Mouse (Mus musculus): ENCODE data around the gene Kif1b. TPM values are rescaled to one million over a fixed set of nuclear protein-coding genes. Genes with fewer than 3 reads are reported as not detected.
"Not testable (repeated sequence)": the region's sequence is repeated elsewhere in the genome, so short reads cannot be mapped to it uniquely, and the experiment has no call there.

Gene Kif1b
- polyA plus RNA-seq, 1 experiment from 2014 or later = 96.4 TPM

DNA sequence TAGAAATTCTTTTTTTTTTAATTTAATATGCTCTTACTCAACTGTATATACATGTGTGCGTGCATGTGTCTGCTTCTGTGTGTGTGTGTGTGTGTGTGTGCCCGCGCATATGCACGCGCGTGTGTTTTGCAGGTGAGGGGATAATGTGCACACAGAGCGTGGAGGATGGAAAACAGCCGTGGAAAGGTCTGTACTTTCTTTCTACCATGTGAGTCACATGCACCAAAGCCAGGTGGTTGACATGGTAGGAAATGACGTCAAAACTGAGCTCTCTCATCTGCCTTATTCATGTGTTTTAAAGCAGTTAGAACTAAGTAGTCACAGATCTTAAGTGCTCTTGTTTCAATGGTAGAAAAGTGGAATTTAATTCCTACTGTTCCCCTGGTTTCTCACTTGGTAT, 91.5 kb downstream of the Kif1b start:
- WGBS = 93% methylated on average over 9 of the region's 9 CpGs
- no peak overlapping the region for H3K27ac ChIP-seq (ENCODE audit: low read depth, low read length)
- H3K36me3 ChIP-seq (ENCODE audit: control insufficient read depth, insufficient read depth, low read length) = peaks cover 23% of the 10 kb centered on the region

GRCm38 (mm10) chr4:149215397-149215796, 92.1 kb downstream of the Kif1b start:
- ATAC-seq (replicated peaks; ENCODE audit: low FRiP score) (no peak), DNase-seq (ENCODE audit: low spot score) (no peak)
- whole genome bisulfite sequencing = 50% methylated on average over 2 of the region's 2 CpGs
- Histone ChIP-seq H3K4me2 (ENCODE audit: low read depth, low read length, severe bottlenecking) (no peak overlapping the region), H3K27me3 (ENCODE audit: control insufficient read depth, insufficient read depth, low read length) (no peaks in the 10 kb centered on the region), H3K9me3 (ENCODE audit: control insufficient read depth, low read length) (no peaks in the 10 kb centered on the region), H3K36me3 (ENCODE audit: control insufficient read depth, insufficient read depth, low read length) (peaks cover 22% of the 10 kb centered on the region), H3K27ac (ENCODE audit: low read depth, low read length) (no peak overlapping the region), H3K9ac (ENCODE audit: low read length) (no peak overlapping the region), H3K4me1 (replicated peaks; ENCODE audit: control insufficient read depth, insufficient read depth, low read length) (peaks cover 11% of the 10 kb centered on the region), H3K4me3 (ENCODE audit: low read depth, low read length) (no peak overlapping the region)

More for the DNA sequence above, 91.5 kb downstream of the Kif1b start:
- Histone ChIP-seq H3K9me3 (ENCODE audit: control insufficient read depth, low read length) (no peaks in the 10 kb centered on the region), H3K4me3 (ENCODE audit: low read depth, low read length) (no peak overlapping the region), H3K27me3 (ENCODE audit: control insufficient read depth, insufficient read depth, low read length) (no peaks in the 10 kb centered on the region), H3K4me1 (replicated peaks; ENCODE audit: control insufficient read depth, insufficient read depth, low read length) (peaks cover 16% of the 10 kb centered on the region), H3K9ac (ENCODE audit: low read length) (no peak overlapping the region), H3K4me2 (ENCODE audit: low read depth, low read length, severe bottlenecking) (no peak overlapping the region)
- no peak for DNase-seq (ENCODE audit: low spot score)
- ATAC-seq (replicated peaks; ENCODE audit: low FRiP score) = no peak

DNA sequence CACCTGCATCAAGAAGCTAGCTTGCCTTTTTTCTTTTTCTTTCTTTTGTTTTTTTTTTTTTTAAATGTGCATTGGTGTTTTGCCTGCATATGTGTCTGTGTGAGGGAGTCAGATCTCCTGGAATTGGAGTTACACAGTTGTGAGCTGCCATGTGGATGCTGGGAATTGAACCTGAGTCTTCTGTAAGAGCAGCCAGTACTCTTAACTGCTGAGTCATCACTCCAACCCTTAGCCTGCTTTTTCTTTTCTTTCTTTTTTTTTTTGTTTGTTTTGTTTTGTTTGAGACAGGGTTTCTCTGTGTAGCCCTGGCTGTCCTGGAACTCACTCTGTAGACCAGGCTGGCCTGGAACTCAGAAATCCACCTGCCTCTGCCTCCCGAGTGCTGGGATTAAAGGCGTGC, 93.0 kb downstream of the Kif1b start:
- not testable (repeated sequence) for H3K4me3 ChIP-seq (ENCODE audit: low read depth, low read length); H3K27me3 ChIP-seq (ENCODE audit: control insufficient read depth, insufficient read depth, low read length); H3K4me1 ChIP-seq (replicated peaks; ENCODE audit: control insufficient read depth, insufficient read depth, low read length); DNase-seq (ENCODE audit: low spot score); H3K9me3 ChIP-seq (ENCODE audit: control insufficient read depth, low read length); ATAC-seq (replicated peaks; ENCODE audit: low FRiP score); H3K4me2 ChIP-seq (ENCODE audit: low read depth, low read length, severe bottlenecking); H3K27ac ChIP-seq (ENCODE audit: low read depth, low read length); H3K9ac ChIP-seq (ENCODE audit: low read length)
- 100% methylated on average over 2 of the region's 2 CpGs for WGBS
- peaks cover 22% of the 10 kb centered on the region for H3K36me3 ChIP-seq (ENCODE audit: control insufficient read depth, insufficient read depth, low read length)

GRCm38 (mm10) chr4:149213466-149213865, 94.0 kb downstream of the Kif1b start:
- WGBS = 95% methylated on average over 9 of the region's 9 CpGs
- Histone ChIP-seq H3K4me1 (replicated peaks; ENCODE audit: control insufficient read depth, insufficient read depth, low read length) (no peaks in the 10 kb centered on the region), H3K4me3 (ENCODE audit: low read depth, low read length) (no peak overlapping the region), H3K27me3 (ENCODE audit: control insufficient read depth, insufficient read depth, low read length) (no peaks in the 10 kb centered on the region), H3K9ac (ENCODE audit: low read length) (no peak overlapping the region), H3K9me3 (ENCODE audit: control insufficient read depth, low read length) (no peaks in the 10 kb centered on the region), H3K4me2 (ENCODE audit: low read depth, low read length, severe bottlenecking) (no peak overlapping the region), H3K36me3 (ENCODE audit: control insufficient read depth, insufficient read depth, low read length) (peaks cover 22% of the 10 kb centered on the region), H3K27ac (ENCODE audit: low read depth, low read length) (no peak overlapping the region)
- DNase-seq (ENCODE audit: low spot score) (no peak), ATAC-seq (replicated peaks; ENCODE audit: low FRiP score) (no peak)

DNA sequence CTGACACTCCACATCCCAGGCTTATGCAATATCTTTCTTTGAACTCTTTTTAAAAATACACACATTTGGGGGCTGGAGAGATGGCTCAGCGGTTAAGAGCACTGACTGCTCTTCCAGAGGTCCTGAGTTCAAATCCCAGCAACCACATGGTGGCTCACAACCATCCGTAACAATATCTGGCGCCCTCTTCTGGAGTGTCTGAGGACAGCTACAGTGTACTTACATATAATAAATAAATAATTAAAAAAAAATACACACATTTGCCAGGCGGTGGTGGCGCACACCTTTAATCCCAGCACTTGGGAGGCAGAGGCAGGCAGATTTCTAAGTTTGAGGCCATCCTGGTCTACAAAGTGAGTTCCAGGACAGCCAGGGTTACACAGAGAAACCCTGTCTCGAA, 96.1 kb downstream of the Kif1b start:
- 92% methylated on average over 6 of the region's 6 CpGs for WGBS
- not testable (repeated sequence) for H3K4me1 ChIP-seq (replicated peaks; ENCODE audit: control insufficient read depth, insufficient read depth, low read length); DNase-seq (ENCODE audit: low spot score); H3K4me2 ChIP-seq (ENCODE audit: low read depth, low read length, severe bottlenecking); ATAC-seq (replicated peaks; ENCODE audit: low FRiP score); H3K4me3 ChIP-seq (ENCODE audit: low read depth, low read length); H3K27ac ChIP-seq (ENCODE audit: low read depth, low read length); H3K9ac ChIP-seq (ENCODE audit: low read length); H3K9me3 ChIP-seq (ENCODE audit: control insufficient read depth, low read length); H3K27me3 ChIP-seq (ENCODE audit: control insufficient read depth, insufficient read depth, low read length)
- peaks cover 24% of the 10 kb centered on the region for H3K36me3 ChIP-seq (ENCODE audit: control insufficient read depth, insufficient read depth, low read length)

- Histone ChIP-seq H3K27me3 (ENCODE audit: control insufficient read depth, insufficient read depth, low read length) (no peaks in the 10 kb centered on the region), H3K4me3 (ENCODE audit: low read depth, low read length) (no peak overlapping the region), H3K36me3 (ENCODE audit: control insufficient read depth, insufficient read depth, low read length) (peaks cover 14% of the 10 kb centered on the region), H3K9ac (ENCODE audit: low read length) (no peak overlapping the region), H3K4me1 (replicated peaks; ENCODE audit: control insufficient read depth, insufficient read depth, low read length) (no peaks in the 10 kb centered on the region), H3K4me2 (ENCODE audit: low read depth, low read length, severe bottlenecking) (no peak overlapping the region), H3K27ac (ENCODE audit: low read depth, low read length) (no peak overlapping the region), H3K9me3 (ENCODE audit: control insufficient read depth, low read length) (no peaks in the 10 kb centered on the region)
- DNase-seq (ENCODE audit: low spot score) (no peak), ATAC-seq (replicated peaks; ENCODE audit: low FRiP score) (no peak)
- 93% methylated on average over 3 of the region's 3 CpGs for WGBS
Measured at GRCm38 (mm10) chr4:149202467-149202866, 105.0 kb downstream of the Kif1b start.

DNA sequence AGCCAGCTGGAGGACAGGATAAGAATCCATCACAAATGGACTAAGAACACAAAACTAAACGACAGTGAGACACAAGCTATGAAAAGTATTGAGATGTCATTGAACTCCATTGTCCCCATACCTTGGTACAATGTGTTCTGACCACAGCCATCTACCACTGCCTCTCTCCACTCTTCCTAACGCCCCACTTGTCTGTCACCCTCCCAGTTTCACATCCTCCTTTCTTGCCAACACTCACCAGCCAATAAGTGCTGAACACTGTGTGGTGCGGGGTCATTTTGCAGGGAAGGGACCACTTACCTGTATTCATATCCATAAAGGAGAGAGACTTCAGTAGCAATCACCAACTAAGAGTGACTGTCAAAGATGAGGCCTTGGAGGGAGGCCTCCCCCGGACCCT, 106.4 kb downstream of the Kif1b start:
- no peaks in the 10 kb centered on the region for H3K4me1 ChIP-seq (replicated peaks; ENCODE audit: control insufficient read depth, insufficient read depth, low read length)
- DNase-seq (ENCODE audit: low spot score) = no peak
- no peak overlapping the region for H3K9ac ChIP-seq (ENCODE audit: low read length)
- no peak overlapping the region for H3K4me2 ChIP-seq (ENCODE audit: low read depth, low read length, severe bottlenecking)
- H3K9me3 ChIP-seq (ENCODE audit: control insufficient read depth, low read length) = no peaks in the 10 kb centered on the region
- WGBS = 87% methylated on average over 4 of the region's 4 CpGs
- no peak for ATAC-seq (replicated peaks; ENCODE audit: low FRiP score)
- H3K27me3 ChIP-seq (ENCODE audit: control insufficient read depth, insufficient read depth, low read length) = no peaks in the 10 kb centered on the region
- H3K27ac ChIP-seq (ENCODE audit: low read depth, low read length) = no peak overlapping the region
- H3K36me3 ChIP-seq (ENCODE audit: control insufficient read depth, insufficient read depth, low read length) = peaks cover 15% of the 10 kb centered on the region; the same call in 1 of the 2 replicates
- no peak overlapping the region for H3K4me3 ChIP-seq (ENCODE audit: low read depth, low read length)

DNA sequence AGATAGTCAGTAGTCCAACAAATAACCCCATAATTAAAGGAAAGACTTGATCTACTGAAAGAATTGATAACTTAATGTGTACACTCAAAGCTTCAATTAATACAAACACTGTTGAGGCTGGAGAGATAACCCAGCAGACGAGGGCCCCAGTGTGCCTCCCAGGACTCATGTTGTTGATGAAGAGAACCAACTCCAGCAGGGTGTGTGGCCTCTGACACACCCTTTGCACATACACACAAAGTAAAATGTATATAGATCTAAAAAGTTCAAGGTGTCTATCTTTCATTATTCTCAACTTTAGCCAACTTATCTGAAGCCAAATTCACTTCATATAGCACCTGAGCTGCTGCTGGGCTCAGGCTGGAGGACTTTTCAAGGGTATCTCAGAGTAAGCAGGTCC, 110.3 kb downstream of the Kif1b start:
- 86% methylated on average over 1 of the region's 1 CpGs for WGBS
- H3K27ac ChIP-seq (ENCODE audit: low read depth, low read length) = no peak overlapping the region
- DNase-seq (ENCODE audit: low spot score) (no peak), ATAC-seq (replicated peaks; ENCODE audit: low FRiP score) (no peak)
- peaks cover 9% of the 10 kb centered on the region; the same call in 1 of the 2 replicates for H3K36me3 ChIP-seq (ENCODE audit: control insufficient read depth, insufficient read depth, low read length)
- no peaks in the 10 kb centered on the region for H3K27me3 ChIP-seq (ENCODE audit: control insufficient read depth, insufficient read depth, low read length)
- no peaks in the 10 kb centered on the region for H3K9me3 ChIP-seq (ENCODE audit: control insufficient read depth, low read length)
- H3K9ac ChIP-seq (ENCODE audit: low read length) = no peak overlapping the region
- no peaks in the 10 kb centered on the region for H3K4me1 ChIP-seq (replicated peaks; ENCODE audit: control insufficient read depth, insufficient read depth, low read length)
- H3K4me2 ChIP-seq (ENCODE audit: low read depth, low read length, severe bottlenecking) = no peak overlapping the region
- H3K4me3 ChIP-seq (ENCODE audit: low read depth, low read length) = no peak overlapping the region

- H3K36me3 ChIP-seq (ENCODE audit: control insufficient read depth, insufficient read depth, low read length) = peaks cover 5% of the 10 kb centered on the region; the same call in 1 of the 2 replicates
- H3K4me3 ChIP-seq (ENCODE audit: low read depth, low read length) = no peak overlapping the region
- no peaks in the 10 kb centered on the region for H3K4me1 ChIP-seq (replicated peaks; ENCODE audit: control insufficient read depth, insufficient read depth, low read length)
- no peak overlapping the region for H3K9ac ChIP-seq (ENCODE audit: low read length)
- H3K27me3 ChIP-seq (ENCODE audit: control insufficient read depth, insufficient read depth, low read length) = no peaks in the 10 kb centered on the region
- H3K4me2 ChIP-seq (ENCODE audit: low read depth, low read length, severe bottlenecking) = no peak overlapping the region
- ATAC-seq (replicated peaks; ENCODE audit: low FRiP score) = no peak
- WGBS = 95% methylated on average over 7 of the region's 7 CpGs
- no peaks in the 10 kb centered on the region for H3K9me3 ChIP-seq (ENCODE audit: control insufficient read depth, low read length)
- no peak for DNase-seq (ENCODE audit: low spot score)
- H3K27ac ChIP-seq (ENCODE audit: low read depth, low read length) = no peak overlapping the region
Measured at GRCm38 (mm10) chr4:149191103-149191502, 116.4 kb downstream of the Kif1b start.
